Mouse (Mus musculus): ENCODE data around the gene Kat6b. TPM values are rescaled to one million over a fixed set of nuclear protein-coding genes. Genes with fewer than 3 reads are reported as not detected.
A peak's percentile ranks its signal among the peaks of the same experiment; 100 is the strongest.

Gene Kat6b
- total RNA-seq (2012; rRNA removed) (10.9 and 12.3 TPM in 2 replicates), total RNA-seq (2014; rRNA removed) (1.0 and 2.3 TPM in 2 replicates), polyA plus RNA-seq (2012; ENCODE audit: insufficient read length, low read depth) (6.5 and 8.0 TPM in 2 replicates)

- peaks cover 4 to 10% of the 10 kb centered on the region in 2 experiments for H3K4me1 ChIP-seq (ENCODE audit: control insufficient read depth in 1 of 2, insufficient read depth in 2 of 2)
- no peak within 1 kb of the TSS for H3K27ac ChIP-seq (ENCODE audit: insufficient read depth, low read depth)
- H3K4me3 ChIP-seq (replicated peaks in 1 of 3; ENCODE audit: low read depth in 2 of 3, low read length in 2 of 3, poor library complexity in 1 of 3), result peak within 1 kb of the TSS; percentile 41 to 65 (median 58)
- no peaks in the 10 kb centered on the region for H3K27me3 ChIP-seq (replicated peaks)
- in situ Hi-C loops (cut with MboI; ENCODE audit: low pct_ligation_motif_present, low pct_unique_long_range_greater_than_20kb, low sequenced_read_pairs) (loop anchor here (25.0 kb wide), 1 partner anchor 256 kb away; no protein-coding TSS in a partner anchor), dilution Hi-C loops (cut with MboI; ENCODE audit: extremely low pct_ligation_motif_present, extremely low pct_unique_long_range_greater_than_20kb, low sequenced_read_pairs) (no loop called here)
- H3K36me3 ChIP-seq (replicated peaks in 1 of 2; ENCODE audit: control insufficient read depth in 1 of 2, insufficient read depth in 1 of 2, low read length in 1 of 2), result no peaks in the 10 kb centered on the region
- peak within 1 kb of the TSS; percentile 66 for H3K9ac ChIP-seq (ENCODE audit: insufficient read depth, low read depth)
- H3K9me3 ChIP-seq (replicated peaks; ENCODE audit: low read length), result peaks cover 3% of the 10 kb centered on the region
- H3K79me2 ChIP-seq (replicated peaks; ENCODE audit: control insufficient read depth, extremely low read depth, insufficient read depth, poor library complexity, severe bottlenecking), result peaks cover 14% of the 10 kb centered on the region
- DNase-seq (ENCODE audit: extremely low read depth), result peak; percentile 49
- peak within 1 kb of the TSS; percentile 61 for H3K4me2 ChIP-seq (ENCODE audit: insufficient read depth, low read depth, poor library complexity, severe bottlenecking)
- TF ChIP-seq GABPA (IDR thresholded peaks at IDR 0.05; ENCODE audit: insufficient replicate concordance, low read depth, low read length) (no peak), ZNF384 (IDR thresholded peaks at IDR 0.05; ENCODE audit: low read depth, low read length) (no peak), NRF1 (IDR thresholded peaks at IDR 0.05; ENCODE audit: low read depth, low read length) (no peak), MAZ (IDR thresholded peaks at IDR 0.05; ENCODE audit: low read depth, low read length) (no peak), SMC3 (IDR thresholded peaks at IDR 0.05; ENCODE audit: low read depth, low read length) (no peak), MAFK (IDR thresholded peaks at IDR 0.05; ENCODE audit: insufficient replicate concordance, low read length) (no peak), KAT2A (IDR thresholded peaks at IDR 0.05; ENCODE audit: insufficient replicate concordance, low read length) (peak; percentile 37; the same call in 1 of the 2 replicates), ZC3H11A (IDR thresholded peaks at IDR 0.05; ENCODE audit: low read depth, low read length) (no peak), PAX5 (IDR thresholded peaks at IDR 0.05; ENCODE audit: low read length) (no peak), MEF2A (IDR thresholded peaks at IDR 0.05; ENCODE audit: borderline replicate concordance, low read depth, low read length) (no peak), UBTF (IDR thresholded peaks at IDR 0.05; ENCODE audit: low read depth, low read length) (no peak), HCFC1 (IDR thresholded peaks at IDR 0.05; ENCODE audit: low read depth, low read length) (peak; percentile 60; the same call in 1 of the 2 replicates), ZMIZ1 (IDR thresholded peaks at IDR 0.05; ENCODE audit: low read depth, low read length) (0 out of 2 replicates have a peak, but pooled peaks have one; percentile 48), IRF4 (IDR thresholded peaks at IDR 0.05; ENCODE audit: low read depth, low read length) (peak; percentile 24; the same call in 1 of the 2 replicates), BHLHE40 (IDR thresholded peaks at IDR 0.05; ENCODE audit: low read depth, low read length) (no peak), ZKSCAN1 (IDR thresholded peaks at IDR 0.05; ENCODE audit: borderline replicate concordance, low read depth, low read length) (no peak), USF1 (IDR thresholded peaks at IDR 0.05; ENCODE audit: low read depth, low read length) (no peak), POLR2AphosphoS2 (IDR thresholded peaks at IDR 0.05; ENCODE audit: low read depth, low read length) (peak; percentile 37; the same call in 1 of the 2 replicates), RAD21 (IDR thresholded peaks at IDR 0.05; ENCODE audit: low read depth, low read length) (no peak), ELF1 (IDR thresholded peaks at IDR 0.05; ENCODE audit: low read depth, low read length) (peak; percentile 61), MAX (IDR thresholded peaks at IDR 0.05; ENCODE audit: low read length) (no peak), TCF12 (IDR thresholded peaks at IDR 0.05; ENCODE audit: low read depth, low read length) (peak; percentile 98), JUN (IDR thresholded peaks at IDR 0.05; ENCODE audit: insufficient read depth, low read depth, low read length) (no peak), NELFE (IDR thresholded peaks at IDR 0.05; ENCODE audit: low read depth, low read length) (peak; percentile 84), JUND (conservative IDR thresholded peaks at IDR 0.05; ENCODE audit: low read depth, low read length) (no peak), MYC (IDR thresholded peaks at IDR 0.05; ENCODE audit: low read depth, low read length) (0 out of 2 replicates have a peak, but pooled peaks have one; percentile 26), CHD1 (IDR thresholded peaks at IDR 0.05; ENCODE audit: low read depth, low read length) (no peak), MXI1 (IDR thresholded peaks at IDR 0.05; ENCODE audit: low read depth, low read length) (no peak; the same call in 1 of the 2 replicates), CHD2 (IDR thresholded peaks at IDR 0.05; ENCODE audit: low read length) (no peak), RCOR1 (conservative IDR thresholded peaks at IDR 0.05; ENCODE audit: low read depth, low read length) (no peak), CTCF (conservative IDR thresholded peaks at IDR 0.05 in 1 of 2, IDR thresholded peaks at IDR 0.05 in 1 of 2; ENCODE audit: low read depth in 2 of 2, low read length in 2 of 2) (no peak), SIN3A (IDR thresholded peaks at IDR 0.05; ENCODE audit: low read length) (0 out of 2 replicates have a peak, but pooled peaks have one; percentile 34), POLR2A (IDR thresholded peaks at IDR 0.05; ENCODE audit: low read depth, low read length) (peak; percentile 95), USF2 (conservative IDR thresholded peaks at IDR 0.05; ENCODE audit: low read depth, low read length) (no peak), E2F4 (IDR thresholded peaks at IDR 0.05; ENCODE audit: insufficient replicate concordance, low read depth, low read length) (no peak), TBP (conservative IDR thresholded peaks at IDR 0.05; ENCODE audit: low read depth, low read length) (peak; percentile 98), ETS1 (conservative IDR thresholded peaks at IDR 0.05; ENCODE audit: low read depth, low read length) (no peak), EP300 (IDR thresholded peaks at IDR 0.05; ENCODE audit: low read length) (no peak)
Measured at GRCm38 (mm10) chr14:21481231-21481630, at the start of gene Kat6b. TSS of gene Kat6b (plus strand) at chr14:21481434.

All from CH12.LX (cell line).